Mouse (Mus musculus): ENCODE data around the gene Arid5b. TPM values are rescaled to one million over a fixed set of nuclear protein-coding genes. Genes with fewer than 3 reads are reported as not detected.

The Arid5b gene
- polyA plus RNA-seq, 1 experiment, result 14.3 TPM

DNA sequence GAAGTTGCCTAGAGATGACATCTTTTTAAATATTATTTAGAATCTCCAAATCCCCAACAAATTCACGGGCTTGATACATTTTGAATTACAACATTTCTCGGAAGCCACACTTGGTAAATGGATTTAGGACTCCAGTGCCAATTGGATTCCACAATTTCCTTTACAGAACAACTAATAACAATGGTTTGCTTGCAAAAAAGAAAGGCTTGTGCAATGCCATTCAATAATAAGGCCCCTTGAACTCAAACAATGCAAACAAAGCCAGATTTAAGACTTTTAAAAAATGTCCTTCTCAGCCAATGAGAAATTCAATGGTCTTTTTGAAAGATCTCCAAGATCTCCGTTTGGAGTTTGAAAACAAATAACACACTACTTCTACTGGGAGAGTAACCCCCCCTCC lies 185.0 kb downstream of the Arid5b start:
- WGBS, result 82% methylated on average over 3 of the region's 3 CpGs
- TF ChIP-seq POLR2A (IDR thresholded peaks at IDR 0.05; ENCODE audit: borderline replicate concordance, control insufficient read depth, low read depth, low read length) (no peak), CTCF (IDR thresholded peaks at IDR 0.05; ENCODE audit: control insufficient read depth, insufficient read depth, low read length) (no peak)
- no peaks in the 10 kb centered on the region for H3K4me1 ChIP-seq (ENCODE audit: control insufficient read depth, insufficient read depth, low read length)
- H3K4me3 ChIP-seq (replicated peaks; ENCODE audit: control insufficient read depth, low read depth, low read length), result no peak overlapping the region
- H3K27ac ChIP-seq (ENCODE audit: control insufficient read depth, insufficient read depth, low read depth, low read length, poor library complexity), result no peak overlapping the region

DNA sequence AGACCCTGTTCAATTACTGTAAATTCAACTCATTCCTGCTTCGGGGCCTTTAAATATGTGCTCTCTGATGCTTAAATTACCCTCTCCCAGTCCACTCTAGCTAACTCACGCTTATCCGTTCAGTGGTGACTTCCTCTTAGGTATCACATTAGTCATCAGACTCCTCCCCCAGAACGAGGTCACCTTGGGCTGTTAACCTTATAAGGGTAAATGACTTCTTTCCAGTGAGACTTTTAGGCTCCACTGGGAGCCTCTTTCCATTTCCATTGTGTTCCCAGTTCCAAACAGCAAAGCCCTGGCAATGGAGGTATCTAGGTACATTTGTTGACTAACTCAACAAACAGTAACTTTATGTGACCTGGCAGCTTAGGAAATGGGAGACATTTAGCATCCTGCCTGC lies 186.7 kb downstream of the Arid5b start:
- no peak for TF ChIP-seq POLR2A (IDR thresholded peaks at IDR 0.05; ENCODE audit: borderline replicate concordance, control insufficient read depth, low read depth, low read length)
- TF ChIP-seq CTCF (IDR thresholded peaks at IDR 0.05; ENCODE audit: control insufficient read depth, insufficient read depth, low read length), result no peak
- H3K27ac ChIP-seq (ENCODE audit: control insufficient read depth, insufficient read depth, low read depth, low read length, poor library complexity), result no peak overlapping the region
- H3K4me3 ChIP-seq (replicated peaks; ENCODE audit: control insufficient read depth, low read depth, low read length), result no peak overlapping the region
- 39% methylated on average over 4 of the region's 4 CpGs for WGBS
- no peaks in the 10 kb centered on the region for H3K4me1 ChIP-seq (ENCODE audit: control insufficient read depth, insufficient read depth, low read length)

DNA sequence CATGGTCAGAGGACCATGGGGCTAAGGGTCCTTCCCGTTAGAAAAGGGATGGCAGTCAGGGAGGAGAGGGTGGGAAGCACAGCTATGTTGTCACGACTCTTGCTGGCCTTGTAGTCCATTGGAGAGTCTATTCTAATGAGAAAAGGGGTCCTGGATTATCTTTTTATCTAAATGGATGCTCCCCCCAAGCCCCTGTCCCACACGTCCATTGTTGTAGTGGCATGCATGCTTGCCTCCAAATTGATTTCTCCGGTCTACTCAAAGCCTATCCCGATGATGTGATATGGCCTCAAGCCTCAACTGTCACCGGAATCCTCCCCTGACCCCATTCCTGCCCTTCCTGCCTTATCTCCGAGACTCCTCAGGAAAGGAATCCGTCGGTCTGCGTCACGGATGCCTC lies 187.5 kb downstream of the Arid5b start:
- no peak overlapping the region for H3K27ac ChIP-seq (ENCODE audit: control insufficient read depth, insufficient read depth, low read depth, low read length, poor library complexity)
- no peaks in the 10 kb centered on the region for H3K4me1 ChIP-seq (ENCODE audit: control insufficient read depth, insufficient read depth, low read length)
- TF ChIP-seq CTCF (IDR thresholded peaks at IDR 0.05; ENCODE audit: control insufficient read depth, insufficient read depth, low read length), result no peak
- H3K4me3 ChIP-seq (replicated peaks; ENCODE audit: control insufficient read depth, low read depth, low read length), result no peak overlapping the region
- WGBS, result 88% methylated on average over 11 of the region's 11 CpGs

DNA sequence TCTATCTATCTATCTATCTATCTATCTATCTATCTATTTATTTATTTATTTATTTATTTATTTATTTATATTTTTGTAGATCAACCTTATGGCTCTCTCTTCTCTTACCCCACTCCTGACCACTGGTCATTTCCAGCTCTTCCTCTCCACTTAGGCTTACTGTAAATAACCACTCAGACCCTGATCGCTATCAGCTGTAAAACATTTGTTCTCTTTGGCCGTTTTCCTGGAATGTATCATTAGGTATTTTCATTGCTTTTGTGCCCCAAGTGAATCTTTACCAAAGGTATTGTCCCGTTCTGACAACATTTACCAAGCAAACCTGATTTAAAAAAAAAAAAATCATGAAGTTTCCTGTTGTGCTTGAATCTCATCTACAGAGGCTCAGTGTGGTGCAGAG lies 188.0 kb downstream of the Arid5b start:
- Histone ChIP-seq H3K27ac (ENCODE audit: control insufficient read depth, insufficient read depth, low read depth, low read length, poor library complexity) (no peak overlapping the region), H3K4me3 (replicated peaks; ENCODE audit: control insufficient read depth, low read depth, low read length) (no peak overlapping the region), H3K4me1 (ENCODE audit: control insufficient read depth, insufficient read depth, low read length) (no peaks in the 10 kb centered on the region; the same call in 1 of the 2 replicates)
- no peak for TF ChIP-seq POLR2A (IDR thresholded peaks at IDR 0.05; ENCODE audit: borderline replicate concordance, control insufficient read depth, low read depth, low read length)
- no peak for TF ChIP-seq CTCF (IDR thresholded peaks at IDR 0.05; ENCODE audit: control insufficient read depth, insufficient read depth, low read length)
- WGBS, result 69% methylated on average over 3 of the region's 3 CpGs

DNA sequence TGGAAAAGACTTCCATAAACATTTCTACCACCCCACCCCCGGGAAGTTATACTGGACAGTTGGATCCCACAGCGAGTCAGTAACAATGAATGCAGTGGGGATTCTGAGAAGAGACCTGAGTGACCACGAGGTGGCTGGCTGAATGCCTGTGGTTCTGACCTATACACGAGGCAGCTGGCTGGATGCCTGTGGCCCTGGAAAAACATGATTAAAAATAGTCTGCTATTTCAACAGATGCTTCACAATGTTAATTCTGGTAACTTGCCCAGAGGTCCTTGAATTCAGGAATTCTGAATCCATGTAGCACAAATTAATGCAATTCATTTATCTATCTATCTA lies 188.4 kb downstream of the Arid5b start:
- no peaks in the 10 kb centered on the region; the same call in 1 of the 2 replicates for H3K4me1 ChIP-seq (ENCODE audit: control insufficient read depth, insufficient read depth, low read length)
- H3K4me3 ChIP-seq (replicated peaks; ENCODE audit: control insufficient read depth, low read depth, low read length), result no peak overlapping the region
- TF ChIP-seq CTCF (IDR thresholded peaks at IDR 0.05; ENCODE audit: control insufficient read depth, insufficient read depth, low read length), result no peak
- no peak for TF ChIP-seq POLR2A (IDR thresholded peaks at IDR 0.05; ENCODE audit: borderline replicate concordance, control insufficient read depth, low read depth, low read length)
- WGBS, result 39% methylated on average over 4 of the region's 4 CpGs
- H3K27ac ChIP-seq (ENCODE audit: control insufficient read depth, insufficient read depth, low read depth, low read length, poor library complexity), result no peak overlapping the region

DNA sequence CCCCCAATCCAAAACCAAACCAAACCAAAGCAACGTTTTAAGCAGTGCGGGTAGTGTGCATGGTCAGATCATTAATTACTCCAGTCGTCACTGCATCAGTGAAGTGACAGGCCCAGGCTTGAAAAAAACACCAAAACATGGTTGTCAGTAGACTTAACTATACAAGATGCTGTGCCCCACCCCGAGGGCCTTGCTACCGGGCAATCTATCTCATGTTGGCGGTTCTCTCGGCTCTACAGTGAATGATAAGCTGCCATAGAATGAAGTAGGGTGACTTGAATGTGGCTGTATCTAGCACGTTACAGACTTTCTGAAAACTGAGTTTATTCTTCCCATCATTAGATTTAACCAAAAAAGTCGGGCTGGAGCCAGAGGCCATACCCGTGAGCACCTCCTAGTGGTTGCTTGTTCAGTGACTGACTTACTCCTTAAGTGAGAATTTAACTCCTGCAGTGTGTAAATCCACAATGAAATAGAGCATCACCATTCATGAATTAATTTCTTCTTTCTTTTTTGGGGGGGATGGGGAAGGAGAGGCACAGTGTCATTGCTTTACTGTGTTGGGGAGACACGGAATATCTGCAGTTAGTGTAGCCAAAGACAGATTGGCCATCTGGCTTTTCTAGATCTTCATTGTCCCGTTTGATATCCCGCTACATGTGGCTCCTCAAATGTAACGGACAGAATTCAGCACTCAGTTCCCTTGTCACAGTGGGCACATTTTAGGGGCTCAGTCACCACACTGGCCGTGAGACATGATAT lies 188.9 kb downstream of the Arid5b start:
- TF ChIP-seq CTCF (IDR thresholded peaks at IDR 0.05; ENCODE audit: control insufficient read depth, insufficient read depth, low read length) (peak; percentile 65), POLR2A (IDR thresholded peaks at IDR 0.05; ENCODE audit: borderline replicate concordance, control insufficient read depth, low read depth, low read length) (no peak)
- WGBS, result 59% methylated on average over 15 of the region's 15 CpGs

DNA sequence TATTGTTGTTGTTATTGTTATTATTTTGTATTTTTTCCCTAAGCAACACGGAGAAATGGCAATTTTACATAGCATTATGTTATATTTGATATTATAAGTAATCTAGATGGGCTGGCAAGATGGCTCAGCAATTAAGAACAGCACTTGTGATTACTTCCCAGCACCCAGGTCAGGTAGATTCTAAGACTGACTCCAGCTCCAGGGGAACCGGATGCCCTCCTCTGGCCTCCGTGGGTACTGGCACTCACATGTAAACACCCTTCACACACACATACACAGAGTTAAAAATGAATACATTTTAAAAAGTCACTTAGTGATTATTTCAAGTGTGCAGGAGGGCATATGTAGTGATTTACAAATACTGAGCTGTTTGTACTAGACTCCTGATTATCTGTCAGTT lies 190.8 kb downstream of the Arid5b start:
- WGBS, result 87% methylated on average over 3 of the region's 3 CpGs
- TF ChIP-seq CTCF (IDR thresholded peaks at IDR 0.05; ENCODE audit: control insufficient read depth, insufficient read depth, low read length) (no peak), POLR2A (IDR thresholded peaks at IDR 0.05; ENCODE audit: borderline replicate concordance, control insufficient read depth, low read depth, low read length) (no peak)
- H3K27ac ChIP-seq (ENCODE audit: control insufficient read depth, insufficient read depth, low read depth, low read length, poor library complexity), result no peak overlapping the region
- H3K4me1 ChIP-seq (ENCODE audit: control insufficient read depth, insufficient read depth, low read length), result no peaks in the 10 kb centered on the region; the same call in 1 of the 2 replicates
- no peak overlapping the region for H3K4me3 ChIP-seq (replicated peaks; ENCODE audit: control insufficient read depth, low read depth, low read length)

More for the DNA sequence above, 188.9 kb downstream of the Arid5b start:
- Histone ChIP-seq H3K4me1 (ENCODE audit: control insufficient read depth, insufficient read depth, low read length) (no peaks in the 10 kb centered on the region; the same call in 1 of the 2 replicates), H3K27ac (ENCODE audit: control insufficient read depth, insufficient read depth, low read depth, low read length, poor library complexity) (no peak overlapping the region), H3K4me3 (replicated peaks; ENCODE audit: control insufficient read depth, low read depth, low read length) (no peak overlapping the region)

DNA sequence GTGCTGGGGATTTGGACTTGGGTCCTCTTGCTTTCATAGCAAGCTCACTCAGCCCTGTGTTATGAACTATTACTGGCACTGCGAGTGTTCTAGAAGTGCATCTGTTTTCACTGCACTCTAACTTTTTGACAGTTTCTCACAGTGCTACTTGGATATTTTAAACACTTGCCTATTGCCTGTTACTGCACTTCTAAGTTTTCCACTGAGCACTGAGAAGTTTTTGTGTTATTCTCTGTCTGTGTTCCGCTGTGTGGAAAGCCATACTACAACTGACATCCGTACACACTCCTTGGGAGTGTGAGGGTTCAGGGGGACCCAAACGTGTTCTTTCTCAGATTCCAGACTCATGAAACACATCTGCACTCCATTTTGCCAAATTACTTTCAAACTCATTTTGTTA lies 191.6 kb downstream of the Arid5b start:
- no peak overlapping the region for H3K4me3 ChIP-seq (replicated peaks; ENCODE audit: control insufficient read depth, low read depth, low read length)
- TF ChIP-seq CTCF (IDR thresholded peaks at IDR 0.05; ENCODE audit: control insufficient read depth, insufficient read depth, low read length) (no peak), POLR2A (IDR thresholded peaks at IDR 0.05; ENCODE audit: borderline replicate concordance, control insufficient read depth, low read depth, low read length) (no peak)
- WGBS, result 86% methylated on average over 4 of the region's 4 CpGs
- H3K27ac ChIP-seq (ENCODE audit: control insufficient read depth, insufficient read depth, low read depth, low read length, poor library complexity), result no peak overlapping the region
- no peaks in the 10 kb centered on the region; the same call in 1 of the 2 replicates for H3K4me1 ChIP-seq (ENCODE audit: control insufficient read depth, insufficient read depth, low read length)

DNA sequence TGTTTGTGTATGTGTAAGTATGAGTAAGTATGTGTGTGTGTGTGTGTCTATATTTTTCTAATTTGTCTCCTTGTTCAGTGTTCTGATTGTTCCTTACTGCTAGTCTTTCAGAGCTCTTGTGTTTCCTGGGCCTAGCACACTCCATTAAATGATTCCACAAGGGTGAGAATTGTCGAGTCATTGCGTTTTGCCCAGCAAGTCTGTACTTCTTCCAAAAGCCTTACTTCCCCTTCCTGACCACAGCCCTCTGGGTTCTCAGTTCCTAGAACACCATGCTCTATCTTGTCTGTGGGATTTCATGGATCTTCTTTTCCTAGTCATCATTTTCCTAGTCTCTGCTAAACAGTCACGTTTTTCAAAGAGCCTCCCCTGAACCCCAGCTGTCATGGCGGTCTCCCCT lies 193.0 kb downstream of the Arid5b start:
- H3K4me1 ChIP-seq (ENCODE audit: control insufficient read depth, insufficient read depth, low read length), result peaks cover 2% of the 10 kb centered on the region; the same call in 1 of the 2 replicates
- H3K4me3 ChIP-seq (replicated peaks; ENCODE audit: control insufficient read depth, low read depth, low read length), result no peak overlapping the region
- no peak overlapping the region for H3K27ac ChIP-seq (ENCODE audit: control insufficient read depth, insufficient read depth, low read depth, low read length, poor library complexity)
- 20% methylated on average over 4 of the region's 4 CpGs for WGBS
- no peak for TF ChIP-seq POLR2A (IDR thresholded peaks at IDR 0.05; ENCODE audit: borderline replicate concordance, control insufficient read depth, low read depth, low read length)
- TF ChIP-seq CTCF (IDR thresholded peaks at IDR 0.05; ENCODE audit: control insufficient read depth, insufficient read depth, low read length), result no peak
